Mouse (Mus musculus) central nervous system, embryonic 18 days (tissue): ENCODE results near the gene Cxcl1. TPM values are rescaled to one million over a fixed set of nuclear protein-coding genes. Genes with fewer than 3 reads are reported as not detected.

Source experiments
- polyA plus RNA-seq: library from polyadenylated mRNA; depleted of rRNA; stranded (reverse); fragments of >200 nt; gene quantifications from 2 replicates; pipeline ENCODE4 v1.2.3, GENCODE M21; 2012; rRNA removed

The Cxcl1 gene
- polyA plus RNA-seq = 0.45 and 4.8 TPM in 2 replicates

GRCm38 (mm10) chr5:90890519-90891463, at the start of gene Cxcl1:
TSS of gene Cxcl1 (plus strand) at chr5:90891241.

GRCm38 (mm10) chr5:90903339-90904020, 12.4 kb downstream of the Cxcl1 start, which contains the start of gene Cxcl2:
TSS of gene Cxcl2 (plus strand) at chr5:90903871.

GRCm38 (mm10) chr5:90930971-90931851, 40.2 kb downstream of the Cxcl1 start, which contains the start of gene Mthfd2l:
TSS of gene Mthfd2l (plus strand) at chr5:90931117.

Other genes with a start within 250 kb of the Cxcl1 start
- gene Cxcl5, start 131.9 kb upstream of the Cxcl1 start, polyA plus RNA-seq = 0.17 and 2.2 TPM in 2 replicates
- 0.48 and 229 TPM in 2 replicates for gene Ppbp, start 122.7 kb upstream of the Cxcl1 start, polyA plus RNA-seq
- gene Pf4, start 118.8 kb upstream of the Cxcl1 start, polyA plus RNA-seq = 23.0 and 28.2 TPM in 2 replicates
- gene Cxcl3, start 105.1 kb upstream of the Cxcl1 start, polyA plus RNA-seq = 0.21 and 2.6 TPM in 2 replicates
- not detected in 2 replicates for gene Cxcl15, start 96.7 kb upstream of the Cxcl1 start, polyA plus RNA-seq
- gene Cxcl2, start 12.6 kb downstream of the Cxcl1 start, polyA plus RNA-seq = 0.19 TPM in 1 of 2 replicates, not detected in the other
- gene Mthfd2l, start 39.9 kb downstream of the Cxcl1 start, polyA plus RNA-seq = 47.8 and 48.2 TPM in 2 replicates
- gene Epgn, start 136.2 kb downstream of the Cxcl1 start, polyA plus RNA-seq = 0.18 and 0.31 TPM in 2 replicates
- 0.03 TPM in 1 of 2 replicates, not detected in the other for gene Ereg, start 183.4 kb downstream of the Cxcl1 start, polyA plus RNA-seq
- 0.39 and 0.53 TPM in 2 replicates for gene Areg, start 248.4 kb downstream of the Cxcl1 start, polyA plus RNA-seq